Mouse (Mus musculus) embryonic fibroblast, embryonic 13.5 days (primary cell): ENCODE measurements around the gene Tmprss3. TPM values are rescaled to one million over a fixed set of nuclear protein-coding genes. Genes with fewer than 3 reads are reported as not detected.

Source experiments
- H3K27ac ChIP-seq: 2 replicates; pipeline ENCODE4 v1.5.1; 2012; ENCODE audit warnings: low read length, control low read depth, inconsistent platforms; ENCODE audit not compliant: insufficient read depth
- H3K4me1 ChIP-seq: 2 replicates; pipeline ENCODE4 v1.6.1; 2011; ENCODE audit warnings: low read length; ENCODE audit not compliant: control insufficient read depth, insufficient read depth
- H3K4me3 ChIP-seq: 2 replicates; pipeline ENCODE4 v1.5.1; 2011; ENCODE audit warnings: mild to moderate bottlenecking, control low read depth, low read length; ENCODE audit not compliant: insufficient read depth
- CTCF ChIP-seq: IDR thresholded peaks from 2 replicates; pipeline ENCODE4 v1.5.1; 2011; ENCODE audit warnings: mild to moderate bottlenecking, control low read depth, low read length, moderate library complexity, borderline replicate concordance; ENCODE audit not compliant: insufficient read depth
- POLR2A ChIP-seq: IDR thresholded peaks from 2 replicates; pipeline ENCODE4 v1.6.1; 2011; ENCODE audit warnings: low read depth, mild to moderate bottlenecking, control low read depth, low read length, moderate library complexity
- polyA plus RNA-seq: library from polyadenylated mRNA; stranded (reverse); fragments of >200 nt; gene quantifications from 2 replicates; pipeline ENCODE4 v1.2.4, GENCODE M21; 2011; ENCODE audit warnings: low read depth; ENCODE audit not compliant: missing spikeins, insufficient read length

Gene Tmprss3
- polyA plus RNA-seq, 1 experiment: not detected

DNA sequence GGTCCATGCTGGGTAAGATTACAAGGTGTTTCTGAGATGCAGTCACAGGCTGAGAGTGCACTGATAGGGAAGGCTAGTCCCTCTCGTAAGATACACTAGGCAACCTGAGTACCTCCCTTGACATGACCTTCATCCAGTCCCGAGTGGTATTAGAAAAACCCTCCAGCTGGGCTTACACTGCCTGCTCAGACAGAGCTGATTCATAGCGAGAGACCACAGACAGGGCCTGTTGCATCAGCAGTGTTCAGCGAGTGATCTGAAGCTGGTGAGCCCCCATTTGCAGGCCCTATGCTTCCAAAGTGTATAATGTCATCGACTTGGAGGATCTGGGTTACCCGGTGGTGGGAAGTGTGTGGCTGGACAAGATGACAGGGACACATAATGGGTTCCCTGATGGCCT is 33.6 kb downstream of the Tmprss3 start, which contains the start of gene Tff1:
Gene Tff1, minus strand, starts transcription at position 151 of the 400 bp plus-strand sequence.
- no peak within 1 kb of the TSS for H3K4me3 ChIP-seq
- H3K4me1 ChIP-seq: no peaks in the 10 kb centered on the region
- no peak within 1 kb of the TSS for H3K27ac ChIP-seq
- TF ChIP-seq POLR2A (no peak), CTCF (no peak)

DNA sequence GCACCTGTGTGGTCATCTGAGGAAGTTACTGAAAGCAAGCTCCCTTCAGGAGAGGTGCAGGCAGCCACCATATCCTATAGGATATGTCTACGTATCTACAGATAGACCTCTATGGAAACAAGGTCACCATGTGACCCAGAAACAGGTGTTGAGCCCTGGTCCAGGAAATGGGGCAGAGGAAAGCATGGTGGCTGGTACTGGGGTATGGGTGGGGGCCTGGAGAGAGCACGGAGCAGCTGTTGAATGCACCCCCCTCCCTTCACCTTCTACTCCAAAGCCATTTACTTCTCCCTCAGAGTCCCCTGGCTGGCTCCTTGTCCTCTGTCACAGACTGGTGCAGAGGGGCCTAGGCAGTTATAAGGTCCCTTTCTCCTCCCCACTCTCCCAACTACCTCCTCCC is 35.0 kb downstream of the Tmprss3 start:
- no peak overlapping the region for H3K27ac ChIP-seq
- TF ChIP-seq POLR2A: no peak
- no peak for TF ChIP-seq CTCF
- H3K4me1 ChIP-seq: no peaks in the 10 kb centered on the region
- H3K4me3 ChIP-seq: no peak overlapping the region

- Histone ChIP-seq H3K4me3 (no peak overlapping the region), H3K4me1 (no peaks in the 10 kb centered on the region), H3K27ac (no peak overlapping the region)
- TF ChIP-seq POLR2A: no peak
- TF ChIP-seq CTCF: no peak
Measured at GRCm38 (mm10) chr17:31162607-31163006, 36.2 kb downstream of the Tmprss3 start.

DNA sequence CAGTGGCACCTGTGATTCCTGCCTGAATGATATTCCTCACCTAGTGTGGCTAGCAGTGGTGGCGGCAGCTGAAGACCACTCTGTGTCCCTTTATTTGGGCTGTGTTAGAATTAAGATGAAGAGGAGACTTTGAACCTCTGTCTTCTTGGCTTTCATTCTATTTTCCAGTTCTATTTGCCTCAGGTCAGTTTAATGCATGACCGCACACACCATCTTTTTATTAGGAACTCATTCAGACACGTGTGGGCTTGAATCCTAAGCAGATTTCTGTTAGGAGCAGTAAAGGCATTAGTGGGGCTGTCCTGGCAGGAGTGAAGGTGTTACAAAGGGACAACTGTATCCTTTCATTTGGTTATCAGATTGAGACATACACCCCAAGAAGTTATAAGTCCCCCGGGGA is 38.5 kb downstream of the Tmprss3 start:
- no peak overlapping the region for H3K4me3 ChIP-seq
- H3K4me1 ChIP-seq: no peaks in the 10 kb centered on the region
- TF ChIP-seq CTCF (no peak), POLR2A (no peak)
- no peak overlapping the region for H3K27ac ChIP-seq

DNA sequence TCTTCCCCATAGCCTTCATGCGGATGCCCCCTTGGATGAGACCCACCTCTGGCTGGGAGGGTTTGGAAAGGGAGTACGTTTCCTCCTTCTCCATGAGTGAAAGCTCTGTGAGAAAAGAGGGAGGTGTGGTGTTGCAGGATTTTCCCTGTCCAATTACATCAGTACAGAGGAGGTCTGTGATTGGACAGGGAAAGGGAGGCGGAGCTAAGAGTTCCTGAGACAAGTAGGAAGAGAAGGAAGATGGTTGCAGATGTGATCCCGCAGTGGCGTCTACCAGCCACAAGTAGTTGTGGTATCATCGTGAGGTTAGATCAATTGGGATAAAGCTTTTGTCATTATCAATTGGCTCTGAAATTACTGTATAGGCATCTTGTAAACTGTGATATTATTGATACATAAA is 40.9 kb downstream of the Tmprss3 start:
- H3K4me3 ChIP-seq: no peak overlapping the region
- no peaks in the 10 kb centered on the region for H3K4me1 ChIP-seq
- TF ChIP-seq POLR2A: no peak
- no peak for TF ChIP-seq CTCF
- H3K27ac ChIP-seq: no peak overlapping the region

- Histone ChIP-seq H3K4me1 (no peaks in the 10 kb centered on the region), H3K27ac (no peak overlapping the region), H3K4me3 (no peak overlapping the region)
- TF ChIP-seq POLR2A (no peak), CTCF (no peak)
Measured at GRCm38 (mm10) chr17:31153785-31154184, 45.0 kb downstream of the Tmprss3 start.

DNA sequence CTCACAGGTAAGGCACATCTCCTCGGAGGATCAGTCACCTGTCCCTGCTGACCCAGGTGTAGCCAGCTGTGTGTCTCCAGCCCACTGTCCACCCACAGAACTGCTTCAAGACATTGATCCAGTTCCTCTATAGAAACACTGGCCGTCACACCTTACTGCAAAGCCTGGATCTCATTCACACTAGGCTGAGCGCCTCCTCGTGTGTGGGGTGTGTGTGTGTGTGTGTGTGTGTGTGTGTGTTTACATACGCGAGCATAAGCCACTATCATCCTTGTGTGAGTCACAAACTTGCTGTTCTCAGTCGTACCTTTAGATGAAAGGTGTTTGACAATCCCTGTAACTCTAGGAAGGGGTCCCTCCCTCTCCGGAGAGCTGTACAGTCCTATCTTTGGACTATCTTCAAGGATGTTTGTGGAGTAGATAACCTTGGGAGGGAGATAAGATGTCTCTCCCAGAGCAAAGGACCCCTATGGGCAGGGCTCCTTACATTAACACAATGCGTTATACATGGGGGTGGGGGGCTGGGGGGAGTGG is 45.7 kb downstream of the Tmprss3 start:
- Histone ChIP-seq H3K4me1 (no peaks in the 10 kb centered on the region), H3K4me3 (no peak overlapping the region), H3K27ac (no peak overlapping the region)
- TF ChIP-seq CTCF (no peak), POLR2A (no peak)

- Histone ChIP-seq H3K27ac (no peak overlapping the region), H3K4me3 (no peak overlapping the region), H3K4me1 (no peaks in the 10 kb centered on the region)
- no peak for TF ChIP-seq CTCF
- no peak for TF ChIP-seq POLR2A
Measured at GRCm38 (mm10) chr17:31152512-31152911, 46.3 kb downstream of the Tmprss3 start.

- H3K4me3 ChIP-seq: no peak overlapping the region
- H3K27ac ChIP-seq: no peak overlapping the region
- no peak for TF ChIP-seq CTCF
- TF ChIP-seq POLR2A: no peak
- no peaks in the 10 kb centered on the region for H3K4me1 ChIP-seq
Measured at GRCm38 (mm10) chr17:31145998-31146397, 52.8 kb downstream of the Tmprss3 start.

GRCm38 (mm10) chr17:31144040-31145037 is 54.4 kb downstream of the Tmprss3 start, which contains the start of gene Tff2:
TSS of gene Tff2 (minus strand) at chr17:31144282.
- Histone ChIP-seq H3K27ac (no peak within 1 kb of the TSS), H3K4me3 (no peak within 1 kb of the TSS), H3K4me1 (no peaks in the 10 kb centered on the region)
- no peak for TF ChIP-seq CTCF
- TF ChIP-seq POLR2A: no peak
